In the genomic region with DNA sequence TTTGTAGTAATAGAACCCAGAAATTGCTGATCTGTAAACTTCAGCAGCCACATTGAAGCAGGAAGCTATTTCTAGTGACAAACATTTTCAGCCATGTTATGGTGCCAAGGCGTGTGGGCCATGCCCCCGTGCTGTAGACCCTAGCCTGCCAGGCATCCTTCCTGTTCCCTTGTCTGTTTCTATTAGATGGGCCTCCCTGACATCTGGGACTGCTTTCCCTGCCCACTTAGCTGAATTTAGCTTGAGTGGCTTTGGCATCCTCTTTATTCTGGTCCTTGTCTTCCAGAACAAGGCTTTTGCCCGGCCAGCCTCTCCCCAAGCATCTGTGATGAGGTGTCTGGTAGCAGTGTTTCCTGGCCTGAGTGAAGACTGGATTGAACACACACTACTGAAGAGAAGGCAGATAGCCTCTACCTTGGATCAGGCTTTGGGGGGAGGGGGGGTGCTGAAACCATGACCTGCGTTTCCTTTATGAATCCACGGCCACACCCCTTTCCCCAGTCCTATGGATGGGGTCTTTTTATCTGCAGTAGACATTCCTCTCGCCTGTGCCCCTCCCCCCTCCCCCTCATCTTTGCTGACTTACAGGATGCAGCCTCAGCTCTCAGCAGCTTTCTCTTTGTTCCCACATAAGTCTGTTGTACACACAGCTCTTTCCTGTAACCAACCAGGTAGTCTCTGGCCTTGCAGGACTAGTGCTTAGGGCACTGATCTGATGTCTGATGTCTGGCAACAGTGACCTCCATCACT, we compare ENCODE assay signal across 11 mouse cellular contexts. TPM values are rescaled to one million over a fixed set of nuclear protein-coding genes. Genes with fewer than 3 reads are reported as not detected.
A peak's percentile ranks its signal among the peaks of the same experiment; 100 is the strongest.
DNase-seq lines count a peak whose midpoint lies in the region; ATAC-seq and TF ChIP-seq lines count a peak whose summit lies in the region.
"Had no signal": no experiment of that assay in that cellular context is flagged by ENCODE, and none has a peak within 500 bp of the region (broad histone marks: within the 10 kb centered on the region; RNA-seq: fewer than 3 reads in every experiment).

No protein-coding gene starts in this region.

- peaks cover 16% of the 10 kb centered on the region for H3K4me1 ChIP-seq in forebrain, embryonic 11.5 days (replicated peaks; ENCODE audit: control insufficient read depth, insufficient read depth, low read length)
- peaks cover 21% of the 10 kb centered on the region for H3K4me1 ChIP-seq in forebrain, postnatal 0 days (ENCODE audit: insufficient read depth)
- peaks cover 43% of the 10 kb centered on the region for H3K4me1 ChIP-seq in forebrain, embryonic 13.5 days
- H3K4me1 ChIP-seq in midbrain, embryonic 11.5 days (ENCODE audit: control insufficient read depth, insufficient read depth, low read length) = peaks cover 32% of the 10 kb centered on the region

- no peak for TF ChIP-seq CTCF in forebrain, postnatal 0 days (IDR thresholded peaks at IDR 0.05; ENCODE audit: low read depth)

- no peak overlapping the region for H3K27ac ChIP-seq in forebrain, embryonic 11.5 days (ENCODE audit: low read depth, low read length)
- H3K27ac ChIP-seq in forebrain, postnatal 0 days (ENCODE audit: low read depth, low read length) = no peak overlapping the region
- no peak overlapping the region for H3K27ac ChIP-seq in forebrain, embryonic 13.5 days
- H3K27ac ChIP-seq in midbrain, embryonic 11.5 days (ENCODE audit: low read depth, low read length) = peak overlapping the region; percentile 5
- H3K27ac ChIP-seq: lung, embryonic 15.5 days had no signal

- 47% methylated on average over 6 of the region's 6 CpGs for WGBS in forebrain, embryonic 11.5 days
- 48% methylated on average over 6 of the region's 6 CpGs for WGBS in forebrain, postnatal 0 days
- WGBS in forebrain, embryonic 13.5 days = 45% methylated on average over 6 of the region's 6 CpGs
- 43% methylated on average over 6 of the region's 6 CpGs for WGBS in midbrain, embryonic 11.5 days

- ATAC-seq in forebrain, embryonic 11.5 days (replicated peaks; ENCODE audit: low FRiP score) = peak; percentile 32; the same call in 1 of the 2 replicates
- no peak for ATAC-seq in forebrain, postnatal 0 days
- ATAC-seq in forebrain, embryonic 13.5 days = peak; percentile 25; the same call in 1 of the 2 replicates
- peak; percentile 66 for ATAC-seq in midbrain, embryonic 11.5 days (ENCODE audit: low FRiP score)

- no peaks in the 10 kb centered on the region for H3K36me3 ChIP-seq in forebrain, embryonic 11.5 days (ENCODE audit: control insufficient read depth, insufficient read depth, low read length)
- no peaks in the 10 kb centered on the region for H3K36me3 ChIP-seq in forebrain, postnatal 0 days (ENCODE audit: insufficient read depth)
- H3K36me3 ChIP-seq in forebrain, embryonic 13.5 days (ENCODE audit: poor library complexity, severe bottlenecking) = no peaks in the 10 kb centered on the region
- no peaks in the 10 kb centered on the region for H3K36me3 ChIP-seq in midbrain, embryonic 11.5 days (ENCODE audit: control insufficient read depth, insufficient read depth, low read length)
- H3K36me3 ChIP-seq: lung, embryonic 15.5 days had no signal

- DNase-seq in forebrain, embryonic 11.5 days (ENCODE audit: low spot score) = no peak
- no peak for DNase-seq in forebrain, postnatal 0 days
- peak; percentile 24 for DNase-seq in CD4-positive helper T cell, adult 2 months (ENCODE audit: low read depth, low spot score)
- DNase-seq in midbrain, embryonic 11.5 days (ENCODE audit: low spot score, missing footprints) = no peak
- no peak for DNase-seq in ovary, adult 18-20 months (ENCODE audit: low spot score)
- no peak for DNase-seq in layer of hippocampus, postnatal 36 days
- no peak for DNase-seq in adrenal gland, adult 2 months
- DNase-seq: B cell, adult 2 months; kidney, adult 8-10 months had no signal

- H3K4me2 ChIP-seq in forebrain, embryonic 11.5 days (ENCODE audit: low read depth, low read length, severe bottlenecking) = no peak overlapping the region
- no peak overlapping the region for H3K4me2 ChIP-seq in forebrain, postnatal 0 days (ENCODE audit: low read depth)
- no peak overlapping the region for H3K4me2 ChIP-seq in forebrain, embryonic 13.5 days
- H3K4me2 ChIP-seq in midbrain, embryonic 11.5 days = no peak overlapping the region
- H3K4me2 ChIP-seq: lung, embryonic 15.5 days had no signal

- H3K9ac ChIP-seq in forebrain, embryonic 11.5 days (ENCODE audit: low read length) = no peak overlapping the region
- H3K9ac ChIP-seq in forebrain, postnatal 0 days = no peak overlapping the region
- no peak overlapping the region for H3K9ac ChIP-seq in forebrain, embryonic 13.5 days
- no peak overlapping the region for H3K9ac ChIP-seq in midbrain, embryonic 11.5 days (ENCODE audit: low read length)
- H3K9ac ChIP-seq: lung, embryonic 15.5 days had no signal

- no peaks in the 10 kb centered on the region for H3K9me3 ChIP-seq in forebrain, embryonic 11.5 days (ENCODE audit: control insufficient read depth, low read length)
- no peaks in the 10 kb centered on the region for H3K9me3 ChIP-seq in forebrain, postnatal 0 days (ENCODE audit: low read length)
- H3K9me3 ChIP-seq in forebrain, embryonic 13.5 days (replicated peaks) = no peaks in the 10 kb centered on the region
- H3K9me3 ChIP-seq in midbrain, embryonic 11.5 days (ENCODE audit: control insufficient read depth, low read length) = no peaks in the 10 kb centered on the region
- H3K9me3 ChIP-seq: lung, embryonic 15.5 days had no signal

- H3K4me3 ChIP-seq in forebrain, embryonic 11.5 days (ENCODE audit: low read depth, low read length) = no peak overlapping the region
- no peak overlapping the region for H3K4me3 ChIP-seq in forebrain, postnatal 0 days (ENCODE audit: low read depth, low read length)
- no peak overlapping the region for H3K4me3 ChIP-seq in forebrain, embryonic 13.5 days
- H3K4me3 ChIP-seq in midbrain, embryonic 11.5 days (ENCODE audit: low read depth, low read length) = no peak overlapping the region
- H3K4me3 ChIP-seq: lung, embryonic 15.5 days had no signal

- H3K27me3 ChIP-seq in forebrain, embryonic 11.5 days (ENCODE audit: control insufficient read depth, insufficient read depth, low read length) = peaks cover 3% of the 10 kb centered on the region; the same call in 1 of the 2 replicates
- no peaks in the 10 kb centered on the region for H3K27me3 ChIP-seq in forebrain, postnatal 0 days (ENCODE audit: insufficient read depth, low read length)
- H3K27me3 ChIP-seq in forebrain, embryonic 13.5 days = peaks cover 29% of the 10 kb centered on the region
- no peaks in the 10 kb centered on the region for H3K27me3 ChIP-seq in midbrain, embryonic 11.5 days (ENCODE audit: control insufficient read depth, insufficient read depth, low read length)
- H3K27me3 ChIP-seq: lung, embryonic 15.5 days had no signal

RNA-seq across cellular contexts. Expression of gene Myo10, which starts 51.1 kb away (rescaled TPM):
- 72.6 and 72.7 TPM in 2 replicates for polyA plus RNA-seq in forebrain, embryonic 11.5 days (2014; fragmentation: Nextera tagmentation; extraction: Ambion mirVana)
- total RNA-seq in forebrain, postnatal 0 days (2014; rRNA removed) = 17.2 and 24.2 TPM in 2 replicates
- 11.3 and 22.3 TPM in 2 replicates for polyA plus RNA-seq in forebrain, postnatal 0 days (2015; fragmentation: Nextera tagmentation; extraction: Ambion mirVana)
- 54.1 and 61.4 TPM in 2 replicates for polyA plus RNA-seq in forebrain, embryonic 13.5 days (2015; fragmentation: Nextera tagmentation; extraction: Ambion mirVana)
- 72.8 and 75.4 TPM in 2 replicates for polyA plus RNA-seq in midbrain, embryonic 11.5 days (2014; fragmentation: Nextera tagmentation; extraction: Ambion mirVana)
- 10 to 100 TPM; 52.5 to 53.3 TPM for total RNA-seq in layer of hippocampus, postnatal 36 days (2021)
- 100 to 1,000 TPM in 1 of 2 experiments, 10 to 100 TPM in 1; 63.9 to 103 TPM for total RNA-seq in adrenal gland, adult 2 months (2021)
- polyA plus RNA-seq in adrenal gland, adult 2 months (2012; rRNA removed) = 35.8 and 42.1 TPM in 2 replicates
